Mouse (Mus musculus): ENCODE data around the gene Mustn1. TPM values are rescaled to one million over a fixed set of nuclear protein-coding genes. Genes with fewer than 3 reads are reported as not detected.

The Mustn1 gene
- total RNA-seq, 1 experiment = 0.58 TPM

- in situ Hi-C loops (cut with MboI; ENCODE audit: low sequenced_read_pairs in 2 of 2, unreplicated experiment in 2 of 2) = no loop called here
- no peaks in the 10 kb centered on the region for H3K4me1 ChIP-seq (ENCODE audit: control insufficient read depth in 2 of 2, insufficient read depth in 2 of 2, low read length in 2 of 2, poor library complexity in 1 of 2)
- H3K27ac ChIP-seq (ENCODE audit: insufficient read depth, low read depth, low read length, poor library complexity, severe bottlenecking) = no peak overlapping the region
- DNase-seq (ENCODE audit: low read depth, low spot score) = no peak
- no peak for TF ChIP-seq HCFC1 (IDR thresholded peaks at IDR 0.05; ENCODE audit: borderline replicate concordance, insufficient read depth, low read length)
- TF ChIP-seq CHD2 (IDR thresholded peaks at IDR 0.05; ENCODE audit: low read depth, low read length) = no peak
- no peak for TF ChIP-seq ZNF384 (IDR thresholded peaks at IDR 0.05; ENCODE audit: low read depth, low read length)
- TF ChIP-seq ZC3H11A (IDR thresholded peaks at IDR 0.05; ENCODE audit: borderline replicate concordance, low read depth, low read length) = no peak
- no peak for TF ChIP-seq MAFK (IDR thresholded peaks at IDR 0.05; ENCODE audit: insufficient read depth, low read depth, low read length)
- no peaks in the 10 kb centered on the region for H3K9me3 ChIP-seq (ENCODE audit: control insufficient read depth, insufficient read depth, low read depth, low read length)
- no peak overlapping the region for H3K4me3 ChIP-seq (ENCODE audit: insufficient read depth in 1 of 2, low read depth in 1 of 2, low read length in 2 of 2, poor library complexity in 1 of 2, severe bottlenecking in 1 of 2)
- H3K36me3 ChIP-seq (ENCODE audit: control insufficient read depth, insufficient read depth, low read length, poor library complexity, severe bottlenecking) = no peaks in the 10 kb centered on the region
- no peak overlapping the region for H3K9ac ChIP-seq (ENCODE audit: insufficient read depth, low read depth, low read length, poor library complexity, severe bottlenecking)
These were observed 33.6 kb downstream of the Mustn1 start for GRCm38 (mm10) chr14:30912641-30913040.

- Histone ChIP-seq H3K9ac (ENCODE audit: insufficient read depth, low read depth, low read length, poor library complexity, severe bottlenecking) (no peak overlapping the region), H3K4me1 (ENCODE audit: control insufficient read depth in 2 of 2, insufficient read depth in 2 of 2, low read length in 2 of 2, poor library complexity in 1 of 2) (no peaks in the 10 kb centered on the region), H3K9me3 (ENCODE audit: control insufficient read depth, insufficient read depth, low read depth, low read length) (no peaks in the 10 kb centered on the region), H3K36me3 (ENCODE audit: control insufficient read depth, insufficient read depth, low read length, poor library complexity, severe bottlenecking) (no peaks in the 10 kb centered on the region), H3K4me3 (ENCODE audit: insufficient read depth in 1 of 2, low read depth in 1 of 2, low read length in 2 of 2, poor library complexity in 1 of 2, severe bottlenecking in 1 of 2) (no peak overlapping the region), H3K27ac (ENCODE audit: insufficient read depth, low read depth, low read length, poor library complexity, severe bottlenecking) (no peak overlapping the region)
- in situ Hi-C loops (cut with MboI; ENCODE audit: low sequenced_read_pairs in 2 of 2, unreplicated experiment in 2 of 2) = no loop called here
- DNase-seq (ENCODE audit: low read depth, low spot score) = no peak
- no peak for TF ChIP-seq HCFC1 (IDR thresholded peaks at IDR 0.05; ENCODE audit: borderline replicate concordance, insufficient read depth, low read length)
- TF ChIP-seq ZNF384 (IDR thresholded peaks at IDR 0.05; ENCODE audit: low read depth, low read length) = no peak
- no peak for TF ChIP-seq ZC3H11A (IDR thresholded peaks at IDR 0.05; ENCODE audit: borderline replicate concordance, low read depth, low read length)
- no peak for TF ChIP-seq CHD2 (IDR thresholded peaks at IDR 0.05; ENCODE audit: low read depth, low read length)
- no peak for TF ChIP-seq MAFK (IDR thresholded peaks at IDR 0.05; ENCODE audit: insufficient read depth, low read depth, low read length)
These were observed 34.4 kb downstream of the Mustn1 start for GRCm38 (mm10) chr14:30913404-30913803.

GRCm38 (mm10) chr14:30916516-30916915 lies 37.5 kb downstream of the Mustn1 start:
- TF ChIP-seq ZC3H11A (IDR thresholded peaks at IDR 0.05; ENCODE audit: borderline replicate concordance, low read depth, low read length) (no peak), HCFC1 (IDR thresholded peaks at IDR 0.05; ENCODE audit: borderline replicate concordance, insufficient read depth, low read length) (no peak), ZNF384 (IDR thresholded peaks at IDR 0.05; ENCODE audit: low read depth, low read length) (no peak), MAFK (IDR thresholded peaks at IDR 0.05; ENCODE audit: insufficient read depth, low read depth, low read length) (no peak), CHD2 (IDR thresholded peaks at IDR 0.05; ENCODE audit: low read depth, low read length) (no peak)
- in situ Hi-C loops (cut with MboI; ENCODE audit: low sequenced_read_pairs in 2 of 2, unreplicated experiment in 2 of 2) = no loop called here
- no peak overlapping the region for H3K27ac ChIP-seq (ENCODE audit: insufficient read depth, low read depth, low read length, poor library complexity, severe bottlenecking)
- H3K9ac ChIP-seq (ENCODE audit: insufficient read depth, low read depth, low read length, poor library complexity, severe bottlenecking) = no peak overlapping the region
- no peaks in the 10 kb centered on the region for H3K9me3 ChIP-seq (ENCODE audit: control insufficient read depth, insufficient read depth, low read depth, low read length)
- H3K36me3 ChIP-seq (ENCODE audit: control insufficient read depth, insufficient read depth, low read length, poor library complexity, severe bottlenecking) = no peaks in the 10 kb centered on the region
- no peaks in the 10 kb centered on the region for H3K4me1 ChIP-seq (ENCODE audit: control insufficient read depth in 2 of 2, insufficient read depth in 2 of 2, low read length in 2 of 2, poor library complexity in 1 of 2)
- DNase-seq (ENCODE audit: low read depth, low spot score) = no peak
- no peak overlapping the region for H3K4me3 ChIP-seq (ENCODE audit: insufficient read depth in 1 of 2, low read depth in 1 of 2, low read length in 2 of 2, poor library complexity in 1 of 2, severe bottlenecking in 1 of 2)

- H3K27ac ChIP-seq (ENCODE audit: insufficient read depth, low read depth, low read length, poor library complexity, severe bottlenecking) = no peak overlapping the region
- no peak overlapping the region for H3K4me3 ChIP-seq (ENCODE audit: insufficient read depth in 1 of 2, low read depth in 1 of 2, low read length in 2 of 2, poor library complexity in 1 of 2, severe bottlenecking in 1 of 2)
- no peak for TF ChIP-seq CHD2 (IDR thresholded peaks at IDR 0.05; ENCODE audit: low read depth, low read length)
- TF ChIP-seq HCFC1 (IDR thresholded peaks at IDR 0.05; ENCODE audit: borderline replicate concordance, insufficient read depth, low read length) = no peak
- TF ChIP-seq ZC3H11A (IDR thresholded peaks at IDR 0.05; ENCODE audit: borderline replicate concordance, low read depth, low read length) = no peak
- TF ChIP-seq MAFK (IDR thresholded peaks at IDR 0.05; ENCODE audit: insufficient read depth, low read depth, low read length) = no peak
- no peak for TF ChIP-seq ZNF384 (IDR thresholded peaks at IDR 0.05; ENCODE audit: low read depth, low read length)
- DNase-seq (ENCODE audit: low read depth, low spot score) = no peak
- H3K4me1 ChIP-seq (ENCODE audit: control insufficient read depth in 2 of 2, insufficient read depth in 2 of 2, low read length in 2 of 2, poor library complexity in 1 of 2) = no peaks in the 10 kb centered on the region
- in situ Hi-C loops (cut with MboI; ENCODE audit: low sequenced_read_pairs in 2 of 2, unreplicated experiment in 2 of 2) = no loop called here
- no peak overlapping the region for H3K9ac ChIP-seq (ENCODE audit: insufficient read depth, low read depth, low read length, poor library complexity, severe bottlenecking)
- H3K9me3 ChIP-seq (ENCODE audit: control insufficient read depth, insufficient read depth, low read depth, low read length) = no peaks in the 10 kb centered on the region
- H3K36me3 ChIP-seq (ENCODE audit: control insufficient read depth, insufficient read depth, low read length, poor library complexity, severe bottlenecking) = no peaks in the 10 kb centered on the region
These were observed 43.2 kb downstream of the Mustn1 start for GRCm38 (mm10) chr14:30922053-30922670.

All from ES-E14 (cell line).